Mouse (Mus musculus): ENCODE measurements around the gene Tmem107. TPM values are rescaled to one million over a fixed set of nuclear protein-coding genes. Genes with fewer than 3 reads are reported as not detected.

The Tmem107 gene
- polyA plus RNA-seq, 2 experiments = 47.8 to 54.4 TPM

DNA sequence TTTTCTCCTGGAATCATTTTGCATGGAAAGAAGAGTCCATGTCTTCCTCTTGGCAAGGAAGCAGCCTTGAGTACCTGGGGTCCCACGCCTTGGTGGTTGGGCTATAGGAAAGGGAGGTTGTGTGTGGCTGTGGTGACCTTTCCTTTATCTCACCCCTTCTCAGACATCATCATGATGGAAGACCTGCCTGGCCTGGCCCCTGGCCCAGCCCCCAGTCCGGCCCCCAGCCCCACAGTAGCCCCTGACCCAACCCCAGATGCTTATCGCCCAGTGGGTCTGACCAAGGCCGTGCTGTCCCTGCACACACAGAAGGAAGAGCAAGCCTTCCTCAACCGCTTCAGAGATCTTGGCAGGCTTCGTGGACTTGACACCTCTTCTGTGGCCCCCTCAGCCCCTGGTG is 34.6 kb downstream of the Tmem107 start:
- peaks cover 3% of the 10 kb centered on the region for H3K4me1 ChIP-seq (ENCODE audit: control insufficient read depth, insufficient read depth, low read length)
- ATAC-seq (ENCODE audit: low FRiP score, low read depth) = no peak
- no peak overlapping the region for H3K9ac ChIP-seq (ENCODE audit: low read depth, low read length, severe bottlenecking)
- DNase-seq (ENCODE audit: low spot score) = no peak
- no peaks in the 10 kb centered on the region for H3K9me3 ChIP-seq (ENCODE audit: control insufficient read depth, low read length)
- no peak overlapping the region for H3K27ac ChIP-seq (replicated peaks; ENCODE audit: low read depth, low read length)
- no peaks in the 10 kb centered on the region for H3K27me3 ChIP-seq (ENCODE audit: control insufficient read depth, insufficient read depth, low read length)
- no peak overlapping the region for H3K4me3 ChIP-seq (replicated peaks; ENCODE audit: low read length)
- TF ChIP-seq POLR2A (IDR thresholded peaks at IDR 0.05; ENCODE audit: borderline replicate concordance, extremely low read depth, insufficient read depth, insufficient read length) = no peak
- H3K4me2 ChIP-seq (replicated peaks; ENCODE audit: low read depth, low read length, severe bottlenecking) = no peak overlapping the region
- peaks cover 93% of the 10 kb centered on the region for H3K36me3 ChIP-seq (ENCODE audit: control insufficient read depth, insufficient read depth, low read length)
- WGBS = 84% methylated on average over 6 of the region's 6 CpGs

DNA sequence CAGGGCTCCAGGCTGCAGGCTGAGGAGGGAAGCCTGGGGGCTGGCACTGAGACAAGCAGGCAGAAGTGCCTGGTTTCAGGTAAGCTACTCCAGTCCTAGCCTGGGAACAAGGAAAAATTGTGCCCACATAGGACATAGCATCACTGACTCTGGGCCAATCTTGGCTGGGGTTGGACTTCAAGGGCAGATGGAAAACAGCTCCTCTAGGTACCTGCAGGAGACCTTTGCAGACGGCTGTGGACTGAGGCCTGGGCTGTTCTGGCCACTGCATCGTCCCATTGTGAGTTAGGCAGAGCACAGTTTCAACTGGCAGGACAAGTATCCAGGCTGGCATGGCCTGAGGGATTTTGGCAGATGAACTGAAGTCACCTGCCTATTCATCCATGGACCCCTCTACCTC is 35.2 kb downstream of the Tmem107 start:
- no peak for TF ChIP-seq POLR2A (IDR thresholded peaks at IDR 0.05; ENCODE audit: borderline replicate concordance, extremely low read depth, insufficient read depth, insufficient read length)
- Histone ChIP-seq H3K4me3 (replicated peaks; ENCODE audit: low read length) (no peak overlapping the region), H3K9me3 (ENCODE audit: control insufficient read depth, low read length) (no peaks in the 10 kb centered on the region), H3K4me2 (replicated peaks; ENCODE audit: low read depth, low read length, severe bottlenecking) (no peak overlapping the region), H3K36me3 (ENCODE audit: control insufficient read depth, insufficient read depth, low read length) (peaks cover 89% of the 10 kb centered on the region), H3K27ac (replicated peaks; ENCODE audit: low read depth, low read length) (no peak overlapping the region), H3K9ac (ENCODE audit: low read depth, low read length, severe bottlenecking) (no peak overlapping the region), H3K27me3 (ENCODE audit: control insufficient read depth, insufficient read depth, low read length) (no peaks in the 10 kb centered on the region), H3K4me1 (ENCODE audit: control insufficient read depth, insufficient read depth, low read length) (no peaks in the 10 kb centered on the region)
- no peak for DNase-seq (ENCODE audit: low spot score)
- ATAC-seq (ENCODE audit: low FRiP score, low read depth) = no peak
- WGBS = 87% methylated on average over 2 of the region's 2 CpGs

DNA sequence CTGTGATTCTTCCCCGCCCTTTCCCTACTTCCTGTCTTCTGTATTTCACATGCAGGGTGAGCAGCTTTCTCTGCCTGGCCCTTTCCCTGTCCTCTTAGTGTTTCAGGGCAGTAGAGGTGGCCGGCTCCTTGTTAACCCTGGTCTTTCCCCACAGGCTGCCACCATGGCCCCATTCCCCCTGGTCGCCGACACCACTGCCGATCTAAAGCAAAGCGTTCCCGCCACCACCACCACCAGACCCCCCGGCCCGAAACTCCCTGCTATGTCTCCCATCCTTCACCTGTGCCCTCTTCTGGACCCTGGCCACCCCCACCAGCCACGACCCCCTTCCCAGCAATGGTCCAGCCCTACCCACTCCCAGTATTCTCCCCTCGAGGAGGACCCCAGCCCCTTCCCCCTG is 35.7 kb downstream of the Tmem107 start:
- no peak overlapping the region for H3K4me3 ChIP-seq (replicated peaks; ENCODE audit: low read length)
- no peaks in the 10 kb centered on the region for H3K4me1 ChIP-seq (ENCODE audit: control insufficient read depth, insufficient read depth, low read length)
- no peaks in the 10 kb centered on the region for H3K9me3 ChIP-seq (ENCODE audit: control insufficient read depth, low read length)
- 91% methylated on average over 11 of the region's 11 CpGs for WGBS
- H3K27me3 ChIP-seq (ENCODE audit: control insufficient read depth, insufficient read depth, low read length) = no peaks in the 10 kb centered on the region
- no peak for ATAC-seq (ENCODE audit: low FRiP score, low read depth)
- DNase-seq (ENCODE audit: low spot score) = no peak
- no peak overlapping the region for H3K27ac ChIP-seq (replicated peaks; ENCODE audit: low read depth, low read length)
- H3K9ac ChIP-seq (ENCODE audit: low read depth, low read length, severe bottlenecking) = no peak overlapping the region
- peaks cover 84% of the 10 kb centered on the region for H3K36me3 ChIP-seq (ENCODE audit: control insufficient read depth, insufficient read depth, low read length)
- H3K4me2 ChIP-seq (replicated peaks; ENCODE audit: low read depth, low read length, severe bottlenecking) = no peak overlapping the region
- no peak for TF ChIP-seq POLR2A (IDR thresholded peaks at IDR 0.05; ENCODE audit: borderline replicate concordance, extremely low read depth, insufficient read depth, insufficient read length)

DNA sequence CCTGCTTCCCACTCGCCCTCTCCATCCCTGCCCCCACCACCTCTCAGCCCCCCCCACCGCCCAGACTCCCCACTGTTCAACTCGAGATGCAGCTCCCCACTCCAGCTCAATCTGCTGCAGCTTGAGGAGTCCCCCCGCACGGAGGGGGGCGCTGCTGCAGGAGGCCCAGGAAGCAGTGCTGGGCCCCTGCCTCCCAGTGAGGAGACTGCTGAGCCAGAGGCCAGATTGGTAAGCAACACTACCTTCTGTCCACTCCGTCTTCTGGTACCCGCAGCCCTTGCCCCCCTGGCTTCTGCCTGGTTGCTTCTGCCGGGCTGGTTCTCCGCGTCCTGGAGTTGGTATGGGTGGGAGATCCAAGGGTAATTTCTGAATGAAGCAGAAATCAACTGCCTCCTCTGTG is 36.2 kb downstream of the Tmem107 start:
- DNase-seq (ENCODE audit: low spot score) = no peak
- Histone ChIP-seq H3K4me2 (replicated peaks; ENCODE audit: low read depth, low read length, severe bottlenecking) (no peak overlapping the region), H3K27me3 (ENCODE audit: control insufficient read depth, insufficient read depth, low read length) (no peaks in the 10 kb centered on the region), H3K4me3 (replicated peaks; ENCODE audit: low read length) (no peak overlapping the region), H3K9ac (ENCODE audit: low read depth, low read length, severe bottlenecking) (no peak overlapping the region), H3K27ac (replicated peaks; ENCODE audit: low read depth, low read length) (no peak overlapping the region), H3K9me3 (ENCODE audit: control insufficient read depth, low read length) (no peaks in the 10 kb centered on the region), H3K36me3 (ENCODE audit: control insufficient read depth, insufficient read depth, low read length) (peaks cover 78% of the 10 kb centered on the region), H3K4me1 (ENCODE audit: control insufficient read depth, insufficient read depth, low read length) (peaks cover 3% of the 10 kb centered on the region; the same call in 1 of the 2 replicates)
- ATAC-seq (ENCODE audit: low FRiP score, low read depth) = no peak
- TF ChIP-seq POLR2A (IDR thresholded peaks at IDR 0.05; ENCODE audit: borderline replicate concordance, extremely low read depth, insufficient read depth, insufficient read length) = no peak
- WGBS = 83% methylated on average over 11 of the region's 11 CpGs

DNA sequence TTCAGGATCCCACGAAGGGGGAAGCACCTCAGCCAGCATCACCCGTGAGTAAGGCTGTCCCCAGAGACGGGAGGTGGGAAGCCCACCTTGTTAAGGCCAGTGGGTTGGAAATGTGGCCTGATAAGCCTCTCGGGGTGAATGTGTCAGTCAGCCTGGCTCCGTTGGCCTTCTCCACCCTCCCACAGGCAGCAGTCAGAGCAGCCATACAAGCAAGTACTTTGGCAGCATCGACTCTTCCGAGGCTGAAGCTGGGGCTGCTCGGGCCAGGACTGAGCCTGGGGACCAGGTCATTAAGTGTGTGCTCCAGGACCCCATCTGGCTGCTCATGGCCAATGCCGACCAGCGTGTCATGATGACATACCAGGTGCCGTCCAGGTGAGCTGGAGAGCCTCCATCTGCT is 37.1 kb downstream of the Tmem107 start:
- H3K27me3 ChIP-seq (ENCODE audit: control insufficient read depth, insufficient read depth, low read length) = no peaks in the 10 kb centered on the region
- H3K9ac ChIP-seq (ENCODE audit: low read depth, low read length, severe bottlenecking) = no peak overlapping the region
- 91% methylated on average over 11 of the region's 11 CpGs for WGBS
- H3K4me3 ChIP-seq (replicated peaks; ENCODE audit: low read length) = no peak overlapping the region
- TF ChIP-seq POLR2A (IDR thresholded peaks at IDR 0.05; ENCODE audit: borderline replicate concordance, extremely low read depth, insufficient read depth, insufficient read length) = no peak
- no peak overlapping the region for H3K27ac ChIP-seq (replicated peaks; ENCODE audit: low read depth, low read length)
- peaks cover 70% of the 10 kb centered on the region for H3K36me3 ChIP-seq (ENCODE audit: control insufficient read depth, insufficient read depth, low read length)
- no peak overlapping the region for H3K4me2 ChIP-seq (replicated peaks; ENCODE audit: low read depth, low read length, severe bottlenecking)
- no peak for DNase-seq (ENCODE audit: low spot score)
- ATAC-seq (ENCODE audit: low FRiP score, low read depth) = no peak
- H3K9me3 ChIP-seq (ENCODE audit: control insufficient read depth, low read length) = no peaks in the 10 kb centered on the region
- peaks cover 8% of the 10 kb centered on the region; the same call in 1 of the 2 replicates for H3K4me1 ChIP-seq (ENCODE audit: control insufficient read depth, insufficient read depth, low read length)

DNA sequence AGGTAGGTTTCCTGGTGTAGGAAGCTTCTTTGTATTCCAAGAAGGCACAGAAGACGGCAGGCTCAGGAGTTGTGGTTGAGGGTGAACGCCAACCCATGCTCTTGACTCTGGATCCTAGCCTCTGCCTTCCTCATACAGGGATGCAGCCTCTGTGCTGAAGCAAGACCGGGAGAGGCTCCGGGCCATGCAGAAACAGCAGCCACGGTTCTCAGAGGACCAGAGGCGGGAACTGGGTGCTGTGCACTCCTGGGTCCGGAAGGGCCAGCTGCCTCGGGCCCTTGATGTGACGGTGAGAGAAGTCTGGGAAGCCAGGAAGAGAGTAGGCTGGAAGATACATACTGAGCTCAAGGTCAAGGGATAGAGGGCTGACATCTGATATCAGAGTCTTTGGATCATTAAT is 37.6 kb downstream of the Tmem107 start:
- TF ChIP-seq POLR2A (IDR thresholded peaks at IDR 0.05; ENCODE audit: borderline replicate concordance, extremely low read depth, insufficient read depth, insufficient read length) = no peak
- WGBS = 91% methylated on average over 9 of the region's 9 CpGs
- peaks cover 64% of the 10 kb centered on the region for H3K36me3 ChIP-seq (ENCODE audit: control insufficient read depth, insufficient read depth, low read length)
- H3K9me3 ChIP-seq (ENCODE audit: control insufficient read depth, low read length) = no peaks in the 10 kb centered on the region
- H3K27ac ChIP-seq (replicated peaks; ENCODE audit: low read depth, low read length) = no peak overlapping the region
- no peak overlapping the region for H3K4me2 ChIP-seq (replicated peaks; ENCODE audit: low read depth, low read length, severe bottlenecking)
- H3K4me3 ChIP-seq (replicated peaks; ENCODE audit: low read length) = no peak overlapping the region
- H3K4me1 ChIP-seq (ENCODE audit: control insufficient read depth, insufficient read depth, low read length) = peaks cover 8% of the 10 kb centered on the region; the same call in 1 of the 2 replicates
- no peaks in the 10 kb centered on the region for H3K27me3 ChIP-seq (ENCODE audit: control insufficient read depth, insufficient read depth, low read length)
- ATAC-seq (ENCODE audit: low FRiP score, low read depth) (no peak), DNase-seq (ENCODE audit: low spot score) (no peak)
- H3K9ac ChIP-seq (ENCODE audit: low read depth, low read length, severe bottlenecking) = no peak overlapping the region

All from limb, embryonic 14.5 days (tissue).